ENCODE assay signal across 8 mouse cellular contexts in genomic region chr16:20549161-20549560, GRCm38 (mm10). TPM values are rescaled to one million over a fixed set of nuclear protein-coding genes. Genes with fewer than 3 reads are reported as not detected.
DNase-seq lines count a peak whose midpoint lies in the region; ATAC-seq and TF ChIP-seq lines count a peak whose summit lies in the region.

No protein-coding gene starts in this region.

- TF ChIP-seq CTCF in bone marrow, adult 2 months (IDR thresholded peaks at IDR 0.05; ENCODE audit: control insufficient read depth, insufficient read depth, low read length): no peak

- peak overlapping the region; percentile 83 for H3K9ac ChIP-seq in heart, embryonic 15.5 days
- H3K9ac ChIP-seq in hindbrain, embryonic 11.5 days (ENCODE audit: low read depth, low read length): peak overlapping the region; percentile 57
- peak overlapping the region; percentile 76 for H3K9ac ChIP-seq in midbrain, embryonic 11.5 days (ENCODE audit: low read length)

- no peak for DNase-seq in heart, adult 8-10 months (ENCODE audit: low spot score)
- DNase-seq in hindbrain, embryonic 11.5 days (ENCODE audit: low spot score): no peak
- DNase-seq in midbrain, embryonic 11.5 days (ENCODE audit: low spot score, missing footprints): peak; percentile 77
- no peak for DNase-seq in gastrocnemius, postnatal 10 days
- no peak for DNase-seq in urinary bladder, adult 2 months (ENCODE audit: low spot score)

- peaks cover 21% of the 10 kb centered on the region for H3K4me1 ChIP-seq in heart, embryonic 15.5 days (replicated peaks)
- H3K4me1 ChIP-seq in bone marrow, adult 2 months (ENCODE audit: control insufficient read depth, insufficient read depth, low read length): peaks cover 2% of the 10 kb centered on the region; the same call in 1 of the 2 replicates
- peaks cover 3% of the 10 kb centered on the region; the same call in 1 of the 2 replicates for H3K4me1 ChIP-seq in hindbrain, embryonic 11.5 days (replicated peaks; ENCODE audit: control insufficient read depth, insufficient read depth, low read length)
- H3K4me1 ChIP-seq in midbrain, embryonic 11.5 days (ENCODE audit: control insufficient read depth, insufficient read depth, low read length): peaks cover 8% of the 10 kb centered on the region

- no peak overlapping the region for H3K27ac ChIP-seq in heart, embryonic 15.5 days
- H3K27ac ChIP-seq in bone marrow, adult 2 months (ENCODE audit: control insufficient read depth, insufficient read depth, low read depth, low read length, poor library complexity): no peak overlapping the region
- H3K27ac ChIP-seq in hindbrain, embryonic 11.5 days (ENCODE audit: low read depth, low read length): no peak overlapping the region
- no peak overlapping the region for H3K27ac ChIP-seq in midbrain, embryonic 11.5 days (ENCODE audit: low read depth, low read length)

- TF ChIP-seq POLR2A in bone marrow, adult 2 months (IDR thresholded peaks at IDR 0.05; ENCODE audit: borderline replicate concordance, control insufficient read depth, low read depth, low read length): no peak

- ATAC-seq in heart, embryonic 15.5 days (replicated peaks; ENCODE audit: insufficient number of reproducible peaks, insufficient read depth, low FRiP score, low read depth): no peak
- ATAC-seq in hindbrain, embryonic 11.5 days (ENCODE audit: low FRiP score): no peak
- no peak for ATAC-seq in midbrain, embryonic 11.5 days (ENCODE audit: low FRiP score)
- no peak for ATAC-seq in granulocyte monocyte progenitor cell, adult 5-6 weeks (replicated peaks; ENCODE audit: poor library complexity, severe bottlenecking)

- peak overlapping the region; percentile 71 for H3K4me2 ChIP-seq in heart, embryonic 15.5 days
- H3K4me2 ChIP-seq in hindbrain, embryonic 11.5 days (replicated peaks; ENCODE audit: low read depth, low read length): peak overlapping the region; percentile 48
- H3K4me2 ChIP-seq in midbrain, embryonic 11.5 days: peak overlapping the region; percentile 71

- H3K9me3 ChIP-seq in heart, embryonic 15.5 days (replicated peaks): no peaks in the 10 kb centered on the region
- H3K9me3 ChIP-seq in hindbrain, embryonic 11.5 days (ENCODE audit: control insufficient read depth, low read length): no peaks in the 10 kb centered on the region
- H3K9me3 ChIP-seq in midbrain, embryonic 11.5 days (ENCODE audit: control insufficient read depth, low read length): no peaks in the 10 kb centered on the region

- H3K4me3 ChIP-seq in heart, embryonic 15.5 days: peak overlapping the region; percentile 83
- H3K4me3 ChIP-seq in bone marrow, adult 2 months (replicated peaks; ENCODE audit: control insufficient read depth, low read depth, low read length): peak overlapping the region; percentile 83
- peak overlapping the region; percentile 56 for H3K4me3 ChIP-seq in hindbrain, embryonic 11.5 days (ENCODE audit: low read depth, low read length)
- H3K4me3 ChIP-seq in midbrain, embryonic 11.5 days (ENCODE audit: low read depth, low read length): peak overlapping the region; percentile 77

- H3K36me3 ChIP-seq in heart, embryonic 15.5 days: peaks cover 56% of the 10 kb centered on the region
- peaks cover 6% of the 10 kb centered on the region; the same call in 1 of the 2 replicates for H3K36me3 ChIP-seq in hindbrain, embryonic 11.5 days (ENCODE audit: control insufficient read depth, insufficient read depth, low read length)
- H3K36me3 ChIP-seq in midbrain, embryonic 11.5 days (ENCODE audit: control insufficient read depth, insufficient read depth, low read length): peaks cover 17% of the 10 kb centered on the region

- 42% methylated on average over 9 of the region's 9 CpGs for WGBS in heart, embryonic 15.5 days
- 49% methylated on average over 9 of the region's 9 CpGs for WGBS in bone marrow, adult 2 months
- 52% methylated on average over 9 of the region's 9 CpGs for WGBS in hindbrain, embryonic 11.5 days
- 52% methylated on average over 9 of the region's 9 CpGs for WGBS in midbrain, embryonic 11.5 days

- H3K27me3 ChIP-seq in heart, embryonic 15.5 days: no peaks in the 10 kb centered on the region
- H3K27me3 ChIP-seq in hindbrain, embryonic 11.5 days (ENCODE audit: control insufficient read depth, insufficient read depth, low read length): no peaks in the 10 kb centered on the region
- H3K27me3 ChIP-seq in midbrain, embryonic 11.5 days (ENCODE audit: control insufficient read depth, insufficient read depth, low read length): no peaks in the 10 kb centered on the region

RNA-seq across cellular contexts. Expression of gene Abcf3, which starts 0.8 kb away (rescaled TPM):
- polyA plus RNA-seq in heart, embryonic 15.5 days (2015; fragmentation: Nextera tagmentation; extraction: Ambion mirVana): 47.1 and 50.5 TPM in 2 replicates
- total RNA-seq in heart, adult 8-10 months (2022): 10 to 100 TPM; 62.4 to 85.5 (median 78.0) TPM
- 30.4 and 53.5 TPM in 2 replicates for polyA plus RNA-seq in bone marrow, adult 2 months (2011; ENCODE audit: insufficient read depth, insufficient read length, low replicate concordance, missing spikeins)
- polyA plus RNA-seq in hindbrain, embryonic 11.5 days (2014; fragmentation: Nextera tagmentation; extraction: Ambion mirVana): 52.4 and 63.1 TPM in 2 replicates
- 62.2 and 64.4 TPM in 2 replicates for polyA plus RNA-seq in midbrain, embryonic 11.5 days (2014; fragmentation: Nextera tagmentation; extraction: Ambion mirVana)
- total RNA-seq in gastrocnemius, postnatal 10 days (2021): 10 to 100 TPM; 51.8 to 52.5 TPM
- polyA plus RNA-seq in urinary bladder, adult 2 months (2012; rRNA removed): 40.8 and 41.5 TPM in 2 replicates
- 33.0 and 42.3 TPM in 2 replicates for total RNA-seq in granulocyte monocyte progenitor cell, adult 5-6 weeks (2014; fragmentation: Nextera tagmentation)
- 55.1 and 96.9 TPM in 2 replicates for total RNA-seq in granulocyte monocyte progenitor cell, adult 5-6 weeks (2017)

RNA-seq across cellular contexts. Expression of gene Ap2m1, which starts 13.9 kb away (rescaled TPM):
- 440 and 469 TPM in 2 replicates for polyA plus RNA-seq in heart, embryonic 15.5 days (2015; fragmentation: Nextera tagmentation; extraction: Ambion mirVana)
- 100 to 1,000 TPM; 186 to 215 (median 203) TPM for total RNA-seq in heart, adult 8-10 months (2022)
- 117 and 135 TPM in 2 replicates for polyA plus RNA-seq in bone marrow, adult 2 months (2011; ENCODE audit: insufficient read depth, insufficient read length, low replicate concordance, missing spikeins)
- 923 and 941 TPM in 2 replicates for polyA plus RNA-seq in hindbrain, embryonic 11.5 days (2014; fragmentation: Nextera tagmentation; extraction: Ambion mirVana)
- polyA plus RNA-seq in midbrain, embryonic 11.5 days (2014; fragmentation: Nextera tagmentation; extraction: Ambion mirVana): 867 and 919 TPM in 2 replicates
- total RNA-seq in gastrocnemius, postnatal 10 days (2021): 100 to 1,000 TPM; 170 to 199 TPM
- 411 and 488 TPM in 2 replicates for polyA plus RNA-seq in urinary bladder, adult 2 months (2012; rRNA removed)
- 206 and 247 TPM in 2 replicates for total RNA-seq in granulocyte monocyte progenitor cell, adult 5-6 weeks (2014; fragmentation: Nextera tagmentation)
- total RNA-seq in granulocyte monocyte progenitor cell, adult 5-6 weeks (2017): 175 and 225 TPM in 2 replicates

RNA-seq across cellular contexts. Expression of gene Dvl3, which starts 32.4 kb away (rescaled TPM):
- 16.9 and 24.3 TPM in 2 replicates for polyA plus RNA-seq in heart, embryonic 15.5 days (2015; fragmentation: Nextera tagmentation; extraction: Ambion mirVana)
- total RNA-seq in heart, adult 8-10 months (2022): 10 to 100 TPM; 45.9 to 51.0 (median 48.2) TPM
- polyA plus RNA-seq in bone marrow, adult 2 months (2011; ENCODE audit: insufficient read depth, insufficient read length, low replicate concordance, missing spikeins): 12.1 and 19.5 TPM in 2 replicates
- 50.8 and 58.9 TPM in 2 replicates for polyA plus RNA-seq in hindbrain, embryonic 11.5 days (2014; fragmentation: Nextera tagmentation; extraction: Ambion mirVana)
- 47.7 and 49.6 TPM in 2 replicates for polyA plus RNA-seq in midbrain, embryonic 11.5 days (2014; fragmentation: Nextera tagmentation; extraction: Ambion mirVana)
- total RNA-seq in gastrocnemius, postnatal 10 days (2021): 10 to 100 TPM; 36.3 to 44.4 TPM
- 22.5 and 38.0 TPM in 2 replicates for polyA plus RNA-seq in urinary bladder, adult 2 months (2012; rRNA removed)
- total RNA-seq in granulocyte monocyte progenitor cell, adult 5-6 weeks (2014; fragmentation: Nextera tagmentation): 26.4 and 30.7 TPM in 2 replicates
- total RNA-seq in granulocyte monocyte progenitor cell, adult 5-6 weeks (2017): 2.0 and 2.3 TPM in 2 replicates

RNA-seq across cellular contexts. Expression of gene Vwa5b2, which starts 40.1 kb away (rescaled TPM):
- polyA plus RNA-seq in heart, embryonic 15.5 days (2015; fragmentation: Nextera tagmentation; extraction: Ambion mirVana): 0.09 and 0.80 TPM in 2 replicates
- total RNA-seq in heart, adult 8-10 months (2022): under 1 TPM in 3 of 4 experiments, not detected in 1; 0.49 to 0.71 (median 0.69) TPM
- polyA plus RNA-seq in bone marrow, adult 2 months (2011; ENCODE audit: insufficient read depth, insufficient read length, low replicate concordance, missing spikeins): not detected in 2 replicates
- polyA plus RNA-seq in hindbrain, embryonic 11.5 days (2014; fragmentation: Nextera tagmentation; extraction: Ambion mirVana): 1.6 and 4.1 TPM in 2 replicates
- 1.6 and 2.5 TPM in 2 replicates for polyA plus RNA-seq in midbrain, embryonic 11.5 days (2014; fragmentation: Nextera tagmentation; extraction: Ambion mirVana)
- under 1 TPM; 0.07 to 0.16 TPM for total RNA-seq in gastrocnemius, postnatal 10 days (2021)
- polyA plus RNA-seq in urinary bladder, adult 2 months (2012; rRNA removed): 4.1 and 7.0 TPM in 2 replicates
- total RNA-seq in granulocyte monocyte progenitor cell, adult 5-6 weeks (2014; fragmentation: Nextera tagmentation): not detected in 2 replicates
- not detected in 2 replicates for total RNA-seq in granulocyte monocyte progenitor cell, adult 5-6 weeks (2017)

RNA-seq across cellular contexts. Expression of gene Eif2b5, which starts 50.5 kb away (rescaled TPM):
- polyA plus RNA-seq in heart, embryonic 15.5 days (2015; fragmentation: Nextera tagmentation; extraction: Ambion mirVana): 66.6 and 75.9 TPM in 2 replicates
- total RNA-seq in heart, adult 8-10 months (2022): 10 to 100 TPM; 50.5 to 59.7 (median 55.2) TPM
- polyA plus RNA-seq in bone marrow, adult 2 months (2011; ENCODE audit: insufficient read depth, insufficient read length, low replicate concordance, missing spikeins): 38.0 and 64.7 TPM in 2 replicates
- polyA plus RNA-seq in hindbrain, embryonic 11.5 days (2014; fragmentation: Nextera tagmentation; extraction: Ambion mirVana): 132 and 139 TPM in 2 replicates
- 141 and 148 TPM in 2 replicates for polyA plus RNA-seq in midbrain, embryonic 11.5 days (2014; fragmentation: Nextera tagmentation; extraction: Ambion mirVana)
- 10 to 100 TPM; 45.1 to 46.1 TPM for total RNA-seq in gastrocnemius, postnatal 10 days (2021)
- polyA plus RNA-seq in urinary bladder, adult 2 months (2012; rRNA removed): 33.2 and 34.2 TPM in 2 replicates
- 61.7 and 84.4 TPM in 2 replicates for total RNA-seq in granulocyte monocyte progenitor cell, adult 5-6 weeks (2014; fragmentation: Nextera tagmentation)
- 87.0 and 90.0 TPM in 2 replicates for total RNA-seq in granulocyte monocyte progenitor cell, adult 5-6 weeks (2017)
